Mouse (Mus musculus): ENCODE results near the gene Xcl1. TPM values are rescaled to one million over a fixed set of nuclear protein-coding genes. Genes with fewer than 3 reads are reported as not detected.

The Xcl1 gene
- 10.2 TPM for total RNA-seq (2023)

DNA sequence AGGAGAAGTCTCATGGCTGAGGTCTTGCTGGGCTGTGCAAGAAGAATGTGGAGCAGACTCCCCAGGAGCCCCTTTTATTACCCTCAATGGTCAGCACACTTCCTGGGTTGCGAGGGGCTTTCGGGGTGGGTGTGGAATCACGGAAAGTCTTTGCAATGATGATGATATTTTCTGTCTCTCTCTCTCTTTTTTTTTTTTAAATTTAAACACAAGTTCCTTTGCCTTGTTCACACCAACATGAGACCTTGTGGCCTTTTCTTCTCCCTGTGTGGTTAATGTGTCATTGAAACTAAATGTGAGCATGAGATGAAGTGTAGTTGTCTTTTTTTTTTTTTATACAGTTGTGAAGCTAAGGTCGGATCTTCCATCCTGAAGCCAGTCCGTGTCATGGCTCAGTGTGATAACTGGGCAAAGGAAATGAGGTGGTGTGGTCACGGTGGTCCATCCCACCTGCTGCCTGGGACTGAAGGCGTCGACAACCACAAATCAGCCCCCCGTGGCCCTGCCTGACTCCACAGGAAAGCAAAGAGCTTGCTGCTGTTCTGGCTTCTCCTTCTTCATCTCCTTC is at the start of gene Xcl1:
Xcl1 (minus strand) TSS at position 51 of the 568 bp plus-strand sequence.

Other genes starting within 250 kb of the Xcl1 start
- gene Dpt, start 138.9 kb downstream of the Xcl1 start, total RNA-seq (2023), result not detected
- 0.34 TPM for gene Tbx19, start 225.2 kb upstream of the Xcl1 start, total RNA-seq (2023)